Mouse (Mus musculus) liver, postnatal 0 days (tissue): ENCODE measurements at regions not wholly inside any gene's neighbourhood (a gene's known extent, or its start where the extent isn't known, plus 50 kb on each side); places are given as distances from the start of the nearest gene placed in this dataset.

Source experiments
- ATAC-seq: fragments of 200-750 bp; cut with Nextera tagmentation; 2 replicates; pipeline ENCODE4 v1.8.0; 2017; ENCODE audit warnings: mild to moderate bottlenecking, moderate library complexity
- DNase-seq: peaks from one replicate; pipeline ENCODE4 v3.0.0-alpha.2; 2016
- H3K27ac ChIP-seq: fragments of 300-500 bp; sonication (generic); 2 replicates; pipeline ENCODE4 v1.5.1; 2014; ENCODE audit warnings: antibody characterized with exemption, moderate library complexity, mild to moderate bottlenecking, low read depth
- H3K27me3 ChIP-seq: fragments of 300-500 bp; sonication (generic); 2 replicates; pipeline ENCODE4 v1.6.1; 2014; ENCODE audit warnings: low read length, control low read depth, mixed read lengths; ENCODE audit not compliant: insufficient read depth
- H3K36me3 ChIP-seq: fragments of 300-500 bp; sonication (generic); replicated peaks from 2 replicates; pipeline ENCODE4 v1.6.1; 2014; ENCODE audit warnings: mild to moderate bottlenecking, control low read depth, low read length, moderate library complexity, mixed read lengths; ENCODE audit not compliant: insufficient read depth
- H3K4me1 ChIP-seq: fragments of 300-500 bp; sonication (generic); 2 replicates; pipeline ENCODE4 v1.6.1; 2014; ENCODE audit warnings: antibody characterized with exemption, mild to moderate bottlenecking, control low read depth; ENCODE audit not compliant: insufficient read depth
- H3K4me2 ChIP-seq: fragments of 300-500 bp; sonication (generic); 2 replicates; pipeline ENCODE4 v1.6.1; 2014; ENCODE audit warnings: low read depth, mild to moderate bottlenecking, low read length, moderate library complexity, mixed read lengths
- H3K4me3 ChIP-seq: fragments of 300-500 bp; sonication (generic); 2 replicates; pipeline ENCODE4 v1.5.1; 2014; ENCODE audit warnings: low read depth, low read length
- H3K9ac ChIP-seq: fragments of 300-500 bp; sonication (generic); replicated peaks from 2 replicates; pipeline ENCODE4 v1.6.1; 2014; ENCODE audit warnings: mild to moderate bottlenecking, moderate library complexity
- H3K9me3 ChIP-seq: fragments of 300-500 bp; sonication (generic); 2 replicates; pipeline ENCODE4 v1.6.1; 2016; ENCODE audit warnings: mild to moderate bottlenecking, control low read depth, low read length, mixed read lengths
- CTCF ChIP-seq: sonication (generic); IDR thresholded peaks from 2 replicates; pipeline ENCODE4 v1.5.1; 2016; ENCODE audit warnings: antibody characterized with exemption, low read depth
- EP300 ChIP-seq: IDR thresholded peaks from 2 replicates; pipeline ENCODE4 v1.6.1; 2016; ENCODE audit warnings: antibody characterized with exemption, low read depth, mild to moderate bottlenecking
- WGBS: fragments of 180-500 bp; shearing (Covaris S2); extraction: QIAGEN DNeasy Blood & Tissue Kit; methylation state at CpG from one replicate; pipeline ENCODE4 v1.1.7; 2014; ENCODE audit not compliant: insufficient replicate concordance; 5-methylcytosine and 5-hydroxymethylcytosine counted together

- no peak overlapping the region for H3K27ac ChIP-seq
- DNase-seq (no peak), ATAC-seq (no peak)
- H3K4me1 ChIP-seq, result no peaks in the 10 kb centered on the region
- no peak overlapping the region for H3K4me3 ChIP-seq
- 69% methylated on average over 4 of the region's 4 CpGs for WGBS
- no peak overlapping the region for H3K4me2 ChIP-seq
- no peak overlapping the region for H3K9ac ChIP-seq
- H3K27me3 ChIP-seq, result no peaks in the 10 kb centered on the region
- TF ChIP-seq CTCF (no peak), EP300 (no peak)
- no peaks in the 10 kb centered on the region for H3K9me3 ChIP-seq
- no peaks in the 10 kb centered on the region for H3K36me3 ChIP-seq
Measured at GRCm38 (mm10) chr15:60537191-60537590, 316.4 kb downstream of the Fam84b start.

GRCm38 (mm10) chr15:60534701-60535100 is 318.9 kb downstream of the Fam84b start:
- DNase-seq (no peak), ATAC-seq (no peak)
- WGBS, result 78% methylated on average over 9 of the region's 9 CpGs
- Histone ChIP-seq H3K4me2 (no peak overlapping the region), H3K36me3 (no peaks in the 10 kb centered on the region), H3K9me3 (no peaks in the 10 kb centered on the region), H3K4me1 (no peaks in the 10 kb centered on the region), H3K9ac (no peak overlapping the region), H3K4me3 (no peak overlapping the region), H3K27me3 (no peaks in the 10 kb centered on the region), H3K27ac (no peak overlapping the region)
- no peak for TF ChIP-seq CTCF
- no peak for TF ChIP-seq EP300

GRCm38 (mm10) chr15:60516810-60517209 is 336.8 kb downstream of the Fam84b start:
- 80% methylated on average over 2 of the region's 2 CpGs for WGBS
- Histone ChIP-seq H3K9ac (no peak overlapping the region), H3K27ac (no peak overlapping the region), H3K36me3 (no peaks in the 10 kb centered on the region), H3K4me1 (no peaks in the 10 kb centered on the region), H3K4me3 (no peak overlapping the region), H3K9me3 (no peaks in the 10 kb centered on the region), H3K27me3 (no peaks in the 10 kb centered on the region), H3K4me2 (no peak overlapping the region)
- TF ChIP-seq EP300 (no peak), CTCF (no peak)
- ATAC-seq (no peak), DNase-seq (no peak)

- TF ChIP-seq CTCF, result no peak
- TF ChIP-seq EP300, result no peak
- ATAC-seq (no peak), DNase-seq (no peak)
- WGBS, result 67% methylated on average over 4 of the region's 4 CpGs
- no peak overlapping the region for H3K4me3 ChIP-seq
- H3K27ac ChIP-seq, result no peak overlapping the region
- no peaks in the 10 kb centered on the region for H3K9me3 ChIP-seq
- H3K36me3 ChIP-seq, result no peaks in the 10 kb centered on the region
- no peak overlapping the region for H3K4me2 ChIP-seq
- H3K4me1 ChIP-seq, result no peaks in the 10 kb centered on the region
- no peak overlapping the region for H3K9ac ChIP-seq
- H3K27me3 ChIP-seq, result no peaks in the 10 kb centered on the region
Measured at GRCm38 (mm10) chr15:60476755-60477310, 376.7 kb downstream of the Fam84b start.

- ATAC-seq, result no peak
- Histone ChIP-seq H3K4me2 (no peak overlapping the region), H3K9me3 (no peaks in the 10 kb centered on the region), H3K9ac (no peak overlapping the region), H3K4me3 (no peak overlapping the region), H3K4me1 (no peaks in the 10 kb centered on the region), H3K27ac (no peak overlapping the region), H3K36me3 (no peaks in the 10 kb centered on the region), H3K27me3 (no peaks in the 10 kb centered on the region)
- 55% methylated on average over 3 of the region's 3 CpGs for WGBS
- TF ChIP-seq CTCF, result no peak
- no peak for TF ChIP-seq EP300
- no peak for DNase-seq
Measured at GRCm38 (mm10) chr15:60475086-60475485, 378.5 kb downstream of the Fam84b start.

- TF ChIP-seq CTCF, result no peak
- no peak for TF ChIP-seq EP300
- Histone ChIP-seq H3K4me2 (no peak overlapping the region), H3K4me3 (no peak overlapping the region), H3K9me3 (no peaks in the 10 kb centered on the region), H3K27me3 (no peaks in the 10 kb centered on the region), H3K27ac (no peak overlapping the region), H3K4me1 (no peaks in the 10 kb centered on the region), H3K9ac (no peak overlapping the region), H3K36me3 (no peaks in the 10 kb centered on the region)
- DNase-seq, result no peak
- ATAC-seq, result no peak
- WGBS, result 53% methylated on average over 1 of the region's 1 CpGs
Measured at GRCm38 (mm10) chr15:60431916-60432315, 415.5 kb upstream of the 4933412E24Rik start.

- no peaks in the 10 kb centered on the region for H3K36me3 ChIP-seq
- H3K4me2 ChIP-seq, result no peak overlapping the region
- no peaks in the 10 kb centered on the region for H3K9me3 ChIP-seq
- H3K27me3 ChIP-seq, result no peaks in the 10 kb centered on the region
- no peak overlapping the region for H3K27ac ChIP-seq
- ATAC-seq (no peak), DNase-seq (no peak)
- TF ChIP-seq EP300 (no peak), CTCF (no peak)
- H3K4me1 ChIP-seq, result no peaks in the 10 kb centered on the region
- 50% methylated on average over 1 of the region's 1 CpGs for WGBS
- H3K9ac ChIP-seq, result no peak overlapping the region
- H3K4me3 ChIP-seq, result no peak overlapping the region
Measured at GRCm38 (mm10) chr15:60419081-60419480, 402.7 kb upstream of the 4933412E24Rik start.
